Mouse (Mus musculus) left cerebral cortex, postnatal 4 days (tissue): ENCODE measurements around the gene D930020B18Rik. TPM values are rescaled to one million over a fixed set of nuclear protein-coding genes. Genes with fewer than 3 reads are reported as not detected.

Experiments used
- microRNA-seq: library from miRNA; unstranded; fragments of <30 nt; microRNA quantifications from one replicate; pipeline ENCODE4 v1.2.0, GENCODE M21; 2022
- total RNA-seq, 2 experiments: library from RNA; stranded (reverse); gene quantifications; 2 replicates each; pipeline ENCODE4 v1.2.3; 2021

The D930020B18Rik gene
- total RNA-seq, 2 experiments from 2014 or later, result 0.32 to 0.93 TPM

Small RNAs within 50 kb of the gene (microRNA-seq; reads per million reads assigned to microRNA genes)
- not detected for gene Gm24330

Other genes with a start within 250 kb of the D930020B18Rik start
- 10 to 100 TPM; 17.4 to 22.9 TPM for gene Rassf3, start 165.2 kb upstream of the D930020B18Rik start, total RNA-seq
- gene Tbk1, start 54.8 kb upstream of the D930020B18Rik start, total RNA-seq, result 10 to 100 TPM; 36.4 to 37.2 TPM
- gene Xpot, start 15.3 kb upstream of the D930020B18Rik start, total RNA-seq, result 10 to 100 TPM; 75.3 to 75.5 TPM
- 1 to 10 TPM; 6.3 to 6.5 TPM for gene BC048403, start 98.3 kb downstream of the D930020B18Rik start, total RNA-seq